Mouse (Mus musculus) neural tube, embryonic 14.5 days (tissue): ENCODE data around the gene Pet117. TPM values are rescaled to one million over a fixed set of nuclear protein-coding genes. Genes with fewer than 3 reads are reported as not detected.

Source experiments
- ATAC-seq: fragments of 200-750 bp; cut with Nextera tagmentation; 2 replicates; pipeline ENCODE4 v1.8.0; 2017; ENCODE audit warnings: low read depth, mild to moderate bottlenecking, moderate TSS enrichment, moderate library complexity
- H3K27ac ChIP-seq: fragments of 300-500 bp; sonication (generic); 2 replicates; pipeline ENCODE4 v1.5.1; 2014; ENCODE audit warnings: low read depth, mild to moderate bottlenecking, control low read depth, low read length, moderate library complexity, mixed read lengths
- H3K27me3 ChIP-seq: fragments of 300-500 bp; sonication (generic); 2 replicates; pipeline ENCODE4 v1.6.1; 2014; ENCODE audit warnings: low read length; ENCODE audit not compliant: control insufficient read depth, insufficient read depth
- H3K36me3 ChIP-seq: fragments of 300-500 bp; sonication (generic); 2 replicates; pipeline ENCODE4 v1.6.1; 2014; ENCODE audit warnings: low read length, mixed read lengths; ENCODE audit not compliant: control insufficient read depth, insufficient read depth
- H3K4me1 ChIP-seq: fragments of 300-500 bp; sonication (generic); 2 replicates; pipeline ENCODE4 v1.6.1; 2014; ENCODE audit warnings: low read length; ENCODE audit not compliant: control insufficient read depth, insufficient read depth
- H3K4me2 ChIP-seq: fragments of 300-500 bp; sonication (generic); 2 replicates; pipeline ENCODE4 v1.6.1; 2014; ENCODE audit warnings: mild to moderate bottlenecking, low read depth, low read length, control low read depth
- H3K4me3 ChIP-seq: fragments of 300-500 bp; sonication (generic); 2 replicates; pipeline ENCODE4 v1.5.1; 2014; ENCODE audit warnings: low read depth, low read length, control low read depth, mixed read lengths
- H3K9ac ChIP-seq: fragments of 300-500 bp; sonication (generic); replicated peaks from 2 replicates; pipeline ENCODE4 v1.6.1; 2014; ENCODE audit warnings: low read depth, mild to moderate bottlenecking, control low read depth, low read length, mixed read lengths
- H3K9me3 ChIP-seq: fragments of 300-500 bp; sonication (generic); 2 replicates; pipeline ENCODE4 v1.6.1; 2016; ENCODE audit warnings: low read length; ENCODE audit not compliant: control insufficient read depth
- WGBS: fragments of 180-500 bp; shearing (Covaris S2); extraction: QIAGEN DNeasy Blood & Tissue Kit; methylation state at CpG from one replicate; pipeline ENCODE4 v1.1.7; 2014; 5-methylcytosine and 5-hydroxymethylcytosine counted together
- polyA plus RNA-seq: library from polyadenylated mRNA; unstranded; fragments of >200 nt; fragmentation: Nextera tagmentation; extraction: Ambion mirVana; gene quantifications from 2 replicates; pipeline ENCODE4 v1.2.1, GENCODE M21; 2014

The Pet117 gene
- polyA plus RNA-seq: not detected in 2 replicates

DNA sequence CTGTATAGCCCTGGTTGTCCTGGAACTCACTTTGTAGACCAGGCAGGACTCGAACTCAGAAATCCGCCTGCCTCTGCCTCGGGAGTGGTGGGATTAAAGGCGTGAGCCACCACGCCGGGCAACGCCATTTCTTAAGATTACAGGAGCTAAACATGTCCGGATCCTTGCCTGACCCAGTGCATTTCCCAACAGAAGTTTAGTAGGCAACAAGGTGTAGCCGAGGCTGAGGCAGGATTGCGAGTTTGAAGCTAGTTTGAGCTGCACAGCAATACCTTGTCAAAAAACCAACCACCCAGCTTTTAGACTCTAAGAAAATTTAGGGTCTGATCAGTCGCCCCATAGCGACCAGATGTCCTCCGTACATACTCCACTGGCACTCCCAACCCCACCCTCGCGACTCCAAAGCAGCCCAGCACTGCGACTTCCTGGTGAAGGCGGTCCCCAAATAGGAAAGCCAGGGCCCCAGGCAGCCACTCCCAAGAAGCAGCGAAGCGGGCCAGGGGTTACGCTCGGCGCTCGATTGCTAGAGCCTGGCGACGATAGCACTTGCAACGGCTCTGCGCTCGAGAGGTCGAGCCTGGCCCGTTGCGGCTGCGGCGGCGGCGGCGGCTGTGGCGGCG lies at the start of gene Pet117, which contains the start of gene Kat14:
Gene Pet117, plus strand, starts transcription at position 597 of the 620 bp plus-strand sequence.
Gene Kat14, plus strand, starts transcription at position 584 of the 620 bp plus-strand sequence.
- Histone ChIP-seq H3K9ac (peak within 1 kb of the TSS; percentile 78), H3K4me2 (peak within 1 kb of the TSS; percentile 88), H3K4me3 (peak within 1 kb of the TSS; percentile 91), H3K27ac (peak within 1 kb of the TSS; percentile 94), H3K4me1 (0 out of 2 replicates have a peak, but pooled peaks cover 5% of the 10 kb centered on the region), H3K27me3 (no peaks in the 10 kb centered on the region), H3K36me3 (peaks cover 2% of the 10 kb centered on the region; the same call in 1 of the 2 replicates), H3K9me3 (no peaks in the 10 kb centered on the region)
- ATAC-seq: peak; percentile 97
- WGBS: 7% methylated on average over 38 of the region's 38 CpGs

DNA sequence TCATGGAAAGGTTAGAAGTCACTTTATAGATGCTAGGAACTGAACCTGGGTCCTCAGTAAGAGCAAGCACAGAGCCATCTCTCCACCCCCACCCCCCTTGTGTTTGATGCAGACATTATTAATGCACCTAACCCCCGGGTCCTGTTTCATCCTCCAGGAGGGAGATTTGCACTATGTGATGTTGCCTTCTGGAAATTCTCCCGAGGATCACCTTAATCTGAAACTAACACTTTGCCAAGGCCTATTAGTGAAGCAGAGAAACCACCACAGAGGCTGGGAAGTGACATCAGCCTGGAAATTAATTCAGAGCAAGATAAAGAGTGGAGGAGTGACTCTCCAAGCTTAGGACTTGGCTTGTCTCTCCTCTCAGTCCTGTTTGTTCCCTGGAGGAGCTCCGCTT lies 44.6 kb upstream of the Pet117 start:
- Histone ChIP-seq H3K27ac (no peak overlapping the region), H3K4me2 (no peak overlapping the region), H3K36me3 (no peaks in the 10 kb centered on the region), H3K9me3 (no peaks in the 10 kb centered on the region), H3K9ac (no peak overlapping the region), H3K4me3 (no peak overlapping the region), H3K4me1 (no peaks in the 10 kb centered on the region), H3K27me3 (no peaks in the 10 kb centered on the region)
- WGBS: 72% methylated on average over 3 of the region's 3 CpGs
- no peak for ATAC-seq

DNA sequence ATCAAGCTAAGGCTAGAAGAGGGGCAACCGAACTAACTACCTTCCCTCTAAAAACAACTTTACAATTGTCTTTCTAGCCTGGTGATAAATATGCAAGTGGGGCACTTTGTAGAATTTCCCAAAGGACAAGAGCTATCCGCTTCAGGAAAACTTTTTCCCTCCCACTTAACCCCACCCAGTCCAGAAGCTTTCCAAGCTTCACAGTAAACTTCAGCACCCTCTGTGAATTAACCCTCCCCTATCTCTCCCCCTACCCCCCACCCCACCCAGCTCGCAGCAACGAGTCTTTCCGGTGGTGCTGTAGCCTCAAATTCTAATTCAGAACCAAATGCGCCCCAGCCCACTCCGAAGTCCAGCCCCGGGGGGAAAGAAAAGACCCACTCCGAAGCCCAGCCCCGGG lies 39.3 kb upstream of the Pet117 start:
- WGBS: 2% methylated on average over 10 of the region's 10 CpGs
- peaks cover 15% of the 10 kb centered on the region for H3K4me1 ChIP-seq
- no peak for ATAC-seq
- H3K27me3 ChIP-seq: peaks cover 24% of the 10 kb centered on the region
- H3K27ac ChIP-seq: no peak overlapping the region
- H3K4me2 ChIP-seq: no peak overlapping the region
- H3K4me3 ChIP-seq: no peak overlapping the region
- no peak overlapping the region for H3K9ac ChIP-seq
- H3K36me3 ChIP-seq: no peaks in the 10 kb centered on the region
- no peaks in the 10 kb centered on the region for H3K9me3 ChIP-seq

DNA sequence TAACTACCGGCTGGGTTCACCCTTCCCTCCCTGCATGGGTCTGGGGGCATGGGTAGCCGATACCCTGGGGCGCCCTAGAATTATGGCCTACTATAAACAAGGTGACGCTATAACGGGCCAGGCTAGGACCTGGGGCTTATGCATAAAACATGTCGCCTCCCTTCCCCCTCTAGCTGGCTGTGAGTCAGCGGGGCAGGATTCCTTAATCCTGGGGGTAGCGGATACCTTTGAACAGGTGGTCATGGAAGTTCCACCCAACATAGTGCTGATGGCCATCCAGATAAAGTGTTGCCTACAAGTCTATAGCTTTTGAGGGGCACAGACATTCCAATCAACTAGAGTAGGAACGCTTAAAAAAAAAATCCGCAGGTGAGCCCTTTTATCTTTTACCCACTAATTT lies 38.9 kb upstream of the Pet117 start:
- Histone ChIP-seq H3K27ac (no peak overlapping the region), H3K4me3 (peak overlapping the region; percentile 50; the same call in 1 of the 2 replicates), H3K36me3 (no peaks in the 10 kb centered on the region), H3K4me1 (peaks cover 15% of the 10 kb centered on the region), H3K9ac (no peak overlapping the region), H3K9me3 (no peaks in the 10 kb centered on the region), H3K27me3 (peaks cover 25% of the 10 kb centered on the region), H3K4me2 (peak overlapping the region; percentile 92; the same call in 1 of the 2 replicates)
- no peak for ATAC-seq
- 4% methylated on average over 10 of the region's 10 CpGs for WGBS

DNA sequence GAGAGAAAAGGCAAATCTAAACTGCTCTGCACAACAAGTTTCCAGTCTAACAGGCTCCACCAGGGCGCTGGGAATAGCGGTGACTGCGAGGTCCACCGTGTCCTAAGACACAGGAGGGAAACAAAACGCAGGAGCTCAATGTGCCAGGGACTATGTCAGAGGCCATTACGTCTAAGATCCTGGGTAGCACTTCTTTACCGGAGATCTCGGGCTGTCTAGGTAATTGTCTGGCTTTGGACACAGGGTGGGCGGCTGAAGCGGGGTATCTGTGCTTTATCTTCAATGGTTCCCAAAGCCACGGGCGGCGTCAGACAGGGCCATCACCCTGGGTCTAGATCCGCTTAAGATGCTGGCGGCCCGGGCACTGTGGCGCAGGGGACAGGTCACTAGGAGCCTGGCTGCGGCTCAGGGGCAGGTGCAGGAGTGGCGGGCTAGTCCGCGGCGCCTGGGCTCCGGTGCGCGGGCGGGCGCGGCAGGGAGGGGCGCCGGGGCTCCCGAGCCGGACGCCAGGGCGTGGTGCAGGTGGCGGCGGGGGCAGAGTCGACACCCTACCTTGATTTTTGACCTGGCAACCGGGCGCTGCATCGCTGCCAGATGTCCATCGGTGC lies 38.3 kb upstream of the Pet117 start:
- Histone ChIP-seq H3K27ac (no peak overlapping the region), H3K9ac (peak overlapping the region; percentile 37), H3K4me1 (peaks cover 15% of the 10 kb centered on the region), H3K4me2 (peak overlapping the region; percentile 92), H3K9me3 (no peaks in the 10 kb centered on the region), H3K27me3 (peaks cover 30% of the 10 kb centered on the region), H3K36me3 (no peaks in the 10 kb centered on the region), H3K4me3 (peak overlapping the region; percentile 50)
- under 1% methylated on average over 41 of the region's 41 CpGs for WGBS
- peak; percentile 21; the same call in 1 of the 2 replicates for ATAC-seq

DNA sequence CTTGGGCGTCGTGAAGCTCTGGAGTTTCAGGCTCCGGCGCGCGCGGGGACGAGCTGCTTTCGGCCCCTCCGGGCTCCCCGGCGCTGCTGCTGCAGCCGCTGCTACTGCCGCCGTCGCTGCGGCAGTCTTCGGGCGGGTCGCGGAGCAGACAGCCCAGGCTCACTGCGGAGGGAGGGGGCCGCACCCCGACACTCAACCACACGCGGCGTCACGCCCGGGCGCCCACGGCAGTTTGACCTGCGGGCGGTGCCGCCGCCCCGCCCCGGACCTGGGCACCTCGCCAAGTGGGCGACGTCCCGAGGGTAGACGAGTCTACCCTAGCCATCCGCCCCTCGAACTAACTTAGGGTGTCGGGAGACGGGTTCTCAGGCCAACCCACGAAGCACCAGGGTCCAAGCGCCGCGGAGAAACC lies 37.8 kb upstream of the Pet117 start:
- peak; percentile 56; the same call in 1 of the 2 replicates for ATAC-seq
- Histone ChIP-seq H3K9ac (peak overlapping the region; percentile 37), H3K36me3 (no peaks in the 10 kb centered on the region), H3K27ac (no peak overlapping the region), H3K4me3 (peak overlapping the region; percentile 50), H3K4me1 (peaks cover 15% of the 10 kb centered on the region), H3K4me2 (peak overlapping the region; percentile 92), H3K27me3 (peaks cover 30% of the 10 kb centered on the region), H3K9me3 (no peaks in the 10 kb centered on the region)
- WGBS: 1% methylated on average over 37 of the region's 50 CpGs

DNA sequence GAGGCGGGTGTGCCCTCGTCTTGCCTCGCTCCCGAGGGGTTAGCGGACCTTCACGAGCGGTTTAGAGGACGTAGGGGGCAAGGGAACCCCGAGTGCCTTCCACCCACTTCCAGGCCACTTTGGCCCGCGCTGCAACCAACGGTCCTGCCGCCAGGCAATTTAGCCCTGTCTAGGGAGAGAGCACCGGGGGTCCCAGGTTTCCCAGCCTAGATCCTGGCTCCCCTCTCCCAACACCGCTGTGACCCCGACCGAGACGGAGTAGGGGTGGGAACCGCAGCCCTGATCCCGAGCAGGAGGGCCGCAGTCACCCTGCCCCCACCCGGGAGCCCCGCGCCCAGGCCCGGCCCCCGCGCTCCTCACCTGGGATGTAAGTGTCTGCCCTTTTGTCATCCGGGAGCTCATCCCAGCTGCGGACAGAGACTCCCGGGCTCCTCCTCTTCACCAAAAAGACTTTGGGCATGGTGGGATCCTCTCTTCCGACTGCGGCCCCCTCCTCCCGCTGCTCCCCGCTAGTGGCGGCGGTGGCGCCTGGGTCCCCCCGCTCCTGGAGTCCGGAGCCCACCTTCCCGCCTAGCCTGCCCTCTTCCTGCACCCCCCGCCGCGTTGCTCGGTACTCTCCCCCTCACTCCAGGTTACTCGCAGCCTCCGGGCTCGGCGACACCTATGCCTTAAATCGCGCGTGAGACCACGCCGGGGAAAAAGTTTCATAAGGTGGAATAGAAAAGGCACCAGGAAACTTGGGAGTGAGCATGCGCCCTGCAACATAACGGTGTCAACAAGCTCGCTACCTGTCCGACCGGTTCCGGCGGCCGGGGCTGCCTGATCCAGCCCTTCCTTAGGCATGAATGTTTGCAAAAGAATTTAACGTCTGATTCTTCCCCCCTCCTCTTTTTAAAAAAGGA lies 37.1 kb upstream of the Pet117 start, which contains the start of gene Ovol2:
Gene Ovol2, minus strand, starts transcription at position 746 of the 902 bp plus-strand sequence.
- peak within 1 kb of the TSS; percentile 92 for H3K4me2 ChIP-seq
- WGBS: under 1% methylated on average over 62 of the region's 62 CpGs
- H3K27ac ChIP-seq: no peak within 1 kb of the TSS
- peaks cover 15% of the 10 kb centered on the region for H3K4me1 ChIP-seq
- no peaks in the 10 kb centered on the region for H3K9me3 ChIP-seq
- peak within 1 kb of the TSS; percentile 37 for H3K9ac ChIP-seq
- no peaks in the 10 kb centered on the region for H3K36me3 ChIP-seq
- H3K27me3 ChIP-seq: peaks cover 30% of the 10 kb centered on the region
- peak; percentile 48; the same call in 1 of the 2 replicates for ATAC-seq
- H3K4me3 ChIP-seq: peak within 1 kb of the TSS; percentile 50

DNA sequence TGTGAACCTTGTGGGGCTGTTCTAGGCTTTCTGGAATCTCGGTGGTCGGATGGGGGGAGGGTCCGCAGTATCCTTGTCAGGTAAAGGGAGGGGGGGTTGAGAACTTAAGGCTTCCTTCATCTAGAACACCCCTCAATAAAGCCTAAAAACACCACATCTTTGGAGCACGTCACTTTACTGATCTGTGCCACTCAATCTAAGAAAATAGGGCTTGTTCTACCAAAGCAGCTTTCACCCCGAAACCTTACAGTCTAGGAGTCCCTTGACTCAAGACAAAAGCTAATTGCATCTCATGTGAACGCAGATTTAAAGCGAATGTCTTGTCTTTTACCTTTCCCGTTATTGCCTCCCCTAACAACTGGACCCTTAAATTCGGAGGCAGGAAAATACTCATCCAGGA lies 36.3 kb upstream of the Pet117 start:
- H3K4me1 ChIP-seq: peaks cover 15% of the 10 kb centered on the region
- H3K4me2 ChIP-seq: peak overlapping the region; percentile 44
- no peak overlapping the region for H3K4me3 ChIP-seq
- WGBS: 6% methylated on average over 9 of the region's 9 CpGs
- H3K27me3 ChIP-seq: peaks cover 30% of the 10 kb centered on the region
- H3K9ac ChIP-seq: no peak overlapping the region
- ATAC-seq: no peak
- no peak overlapping the region for H3K27ac ChIP-seq
- no peaks in the 10 kb centered on the region for H3K36me3 ChIP-seq
- no peaks in the 10 kb centered on the region for H3K9me3 ChIP-seq
